Mouse (Mus musculus) spleen, adult 10 weeks (tissue): ENCODE measurements around the gene Wrap73. TPM values are rescaled to one million over a fixed set of nuclear protein-coding genes. Genes with fewer than 3 reads are reported as not detected.

Source experiments
- polyA plus RNA-seq: library from polyadenylated mRNA; stranded (reverse); fragments of 350-450 nt; fragmentation: Illumina TruSeq; extraction: RNeasy Lipid Tissue Mini Kit (QIAGEN cat#74804); gene quantifications from one replicate; pipeline ENCODE4 v1.2.3, GENCODE M21; 2015; ENCODE audit warnings: low replicate concordance; ENCODE audit not compliant: insufficient read depth

The Wrap73 gene
- 7.3 TPM for polyA plus RNA-seq

DNA sequence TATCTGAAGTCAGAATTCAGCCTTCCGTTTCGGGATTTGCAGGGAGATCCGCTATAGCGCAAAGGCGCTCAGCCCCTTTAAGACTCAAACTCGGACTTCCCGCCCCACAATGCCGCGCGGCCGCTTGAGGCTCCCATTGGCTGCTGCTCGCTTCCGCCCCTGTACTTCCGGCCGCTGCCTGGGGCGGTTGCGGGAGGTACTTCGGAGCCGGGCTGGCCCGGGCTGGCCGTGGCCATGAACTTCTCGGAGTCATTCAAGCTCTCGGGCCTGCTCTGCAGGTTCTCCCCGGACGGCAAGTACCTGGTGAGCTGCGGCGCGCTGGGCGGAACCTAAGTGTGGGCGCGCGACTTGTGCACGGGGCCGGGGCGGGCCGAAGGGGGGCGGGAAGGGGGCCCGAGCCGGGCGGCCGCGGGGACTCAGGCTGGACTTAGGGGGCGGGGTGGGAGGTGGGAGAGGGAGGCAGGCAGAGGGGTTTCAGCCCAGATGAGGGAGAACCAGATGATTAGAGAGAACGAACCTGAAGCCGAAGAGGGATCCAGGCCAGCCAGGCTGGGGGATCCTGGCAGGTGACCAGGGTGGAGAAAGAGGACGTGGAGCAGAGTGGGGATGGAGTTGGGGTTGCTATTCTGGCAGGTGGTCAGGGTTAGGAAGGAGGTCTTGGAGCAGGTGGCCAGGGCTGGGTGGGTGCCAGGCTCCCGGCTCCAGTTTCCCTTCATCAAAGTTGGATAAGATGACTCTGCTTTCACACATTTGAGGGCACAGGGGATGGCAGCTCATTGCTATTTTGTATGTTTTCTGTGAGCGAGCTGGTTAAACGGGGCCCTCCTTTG is at the start of gene Wrap73:
Gene Wrap73, plus strand, starts transcription at position 162 of the 830 bp plus-strand sequence.

DNA sequence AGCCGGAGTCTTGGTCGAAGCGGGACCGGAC is 2.2 kb upstream of the Wrap73 start, which contains the start of gene Trp73:
Gene Trp73, minus strand, starts transcription at position 27 of the 31 bp plus-strand sequence.

DNA sequence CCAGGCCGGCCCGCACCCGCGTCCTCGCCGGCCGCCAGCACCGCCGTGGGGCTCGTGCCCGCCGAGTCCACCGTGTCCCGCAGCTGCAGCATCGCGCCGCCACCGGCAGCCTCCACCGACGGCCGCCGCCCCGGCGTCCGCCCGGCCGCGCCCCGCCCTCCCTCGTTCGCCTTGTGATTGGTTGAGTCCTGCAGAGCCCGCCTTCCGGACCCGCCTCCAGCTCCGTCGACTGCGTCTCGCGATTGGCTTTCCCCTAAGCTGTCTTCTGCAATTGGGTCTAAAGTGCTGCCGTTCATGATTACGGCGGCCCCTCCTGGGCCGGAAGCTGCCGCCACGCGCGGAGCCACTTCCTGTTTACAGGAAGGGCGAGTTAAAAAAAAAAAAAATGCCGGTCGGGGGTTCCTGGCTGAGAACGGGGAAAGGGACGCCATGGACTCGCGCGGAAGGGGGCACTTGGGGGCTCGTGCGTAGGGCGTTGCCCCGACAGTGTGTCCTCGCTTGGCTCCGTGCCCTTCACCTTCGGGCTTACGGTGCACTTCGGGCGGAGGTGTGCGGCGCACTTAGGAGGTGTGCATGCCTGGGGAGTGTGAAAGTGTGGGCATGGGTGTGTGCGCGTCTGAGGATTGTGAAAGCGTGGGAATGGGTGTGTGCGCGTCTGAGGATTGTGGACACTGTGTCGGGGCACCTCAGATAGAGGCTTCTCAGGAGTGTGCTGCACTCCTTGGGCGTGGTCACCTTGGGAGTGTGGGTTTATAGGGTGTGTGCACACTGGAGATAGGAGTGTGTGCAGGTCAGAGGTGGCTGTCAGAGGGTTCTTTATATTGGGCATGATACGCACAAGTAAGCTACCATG is 18.6 kb downstream of the Wrap73 start, which contains the start of gene Tprgl:
Gene Tprgl, minus strand, starts transcription at position 129 of the 853 bp plus-strand sequence.

DNA sequence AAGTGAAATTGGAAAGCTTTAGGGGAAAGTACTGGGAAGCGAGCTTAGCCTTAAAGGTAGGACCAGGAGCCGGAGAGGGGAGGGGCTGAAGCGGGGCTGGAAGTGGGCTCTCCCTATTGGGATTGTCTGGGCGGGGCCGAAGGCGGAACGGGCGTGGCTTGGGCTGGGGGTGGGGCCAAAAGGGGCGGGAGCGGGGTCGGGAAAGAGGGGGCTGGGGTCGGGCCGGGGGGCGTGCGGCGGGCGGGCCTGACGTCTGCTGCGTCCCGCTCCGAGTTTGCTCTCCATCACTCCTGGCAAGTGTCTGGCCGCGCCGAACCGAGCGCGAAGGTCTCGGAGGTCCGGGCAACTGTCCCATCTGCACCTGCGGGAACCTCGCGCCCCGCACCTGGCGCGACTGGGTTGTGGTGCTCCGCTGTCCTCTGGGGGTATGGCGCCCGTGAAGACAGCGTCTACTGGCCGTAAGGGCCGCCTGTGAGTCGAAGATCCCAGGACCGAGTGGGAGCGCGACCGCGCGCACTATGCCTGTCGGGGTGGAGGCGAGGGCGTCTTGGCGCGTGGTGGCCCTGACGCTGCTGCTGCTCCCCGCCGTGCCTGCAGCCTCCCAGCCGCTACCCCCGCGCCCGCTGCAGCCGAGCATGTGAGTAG is 28.5 kb downstream of the Wrap73 start, which contains the start of gene Megf6:
Gene Megf6, plus strand, starts transcription at position 225 of the 645 bp plus-strand sequence.

Other genes starting within 250 kb of the Wrap73 start
- 20.9 TPM for gene A430005L14Rik, start 185.1 kb upstream of the Wrap73 start, polyA plus RNA-seq
- 18.7 TPM for gene Dffb, start 167.2 kb upstream of the Wrap73 start, polyA plus RNA-seq
- 10.6 TPM for gene Cep104, start 167.2 kb upstream of the Wrap73 start, polyA plus RNA-seq
- gene Lrrc47, start 130.6 kb upstream of the Wrap73 start, polyA plus RNA-seq = 35.7 TPM
- gene Smim1, start 116.1 kb upstream of the Wrap73 start, polyA plus RNA-seq = 3.0 TPM
- not detected for gene Ccdc27, start 99.7 kb upstream of the Wrap73 start, polyA plus RNA-seq
- 0.04 TPM for gene Trp73, start 2.2 kb upstream of the Wrap73 start, polyA plus RNA-seq
- 133 TPM for gene Tprgl, start 18.3 kb downstream of the Wrap73 start, polyA plus RNA-seq
- 1.4 TPM for gene Megf6, start 28.4 kb downstream of the Wrap73 start, polyA plus RNA-seq
- not detected for gene Arhgef16, start 159.3 kb downstream of the Wrap73 start, polyA plus RNA-seq
- not detected for gene B230104I21Rik, start 193.8 kb downstream of the Wrap73 start, polyA plus RNA-seq